Mouse (Mus musculus) myocyte (in vitro differentiated cells): Measurements from ENCODE around the gene Best1. TPM values are rescaled to one million over a fixed set of nuclear protein-coding genes. Genes with fewer than 3 reads are reported as not detected.

Source experiments
- H3K27me3 ChIP-seq: one replicate; pipeline ENCODE4 v1.6.1; 2011; ENCODE audit not compliant: control insufficient read depth, insufficient read depth, insufficient read length
- H3K36me3 ChIP-seq: one replicate; pipeline ENCODE4 v1.6.1; 2011; ENCODE audit not compliant: control insufficient read depth, insufficient read depth
- H3K4me2 ChIP-seq: one replicate; pipeline ENCODE4 v1.6.1; 2011; ENCODE audit warnings: low read depth, control low read depth
- H3K4me3 ChIP-seq: one replicate; pipeline ENCODE4 v1.5.1; 2011; ENCODE audit warnings: mild to moderate bottlenecking, control low read depth, moderate library complexity
- H3K79me2 ChIP-seq: one replicate; pipeline ENCODE4 v1.6.1; 2011; ENCODE audit not compliant: control insufficient read depth, insufficient read depth
- H3ac ChIP-seq: one replicate; pipeline ENCODE4 v1.6.1; 2011; ENCODE audit not compliant: control insufficient read depth, insufficient read length
- CEBPB ChIP-seq: IDR thresholded peaks from 2 replicates; pipeline ENCODE4 v1.6.1; 2011; ENCODE audit warnings: mild to moderate bottlenecking, moderate library complexity; ENCODE audit not compliant: poor library complexity, insufficient read depth, severe bottlenecking
- E2F4 ChIP-seq: IDR thresholded peaks from one replicate; pipeline ENCODE4 v1.6.1; 2011; ENCODE audit warnings: mild to moderate bottlenecking, control low read depth, moderate library complexity; ENCODE audit not compliant: insufficient read depth
- MAX ChIP-seq: IDR thresholded peaks from one replicate; pipeline ENCODE4 v1.6.1; 2011; ENCODE audit warnings: low read depth, mild to moderate bottlenecking, control low read depth
- MYOD1 ChIP-seq, 3 experiments: IDR thresholded peaks; one replicate each; pipeline ENCODE4 v1.6.1; 2011; ENCODE audit warnings: control low read depth in 2 of 3, low read depth in 2 of 3, mild to moderate bottlenecking in 2 of 3, moderate library complexity in 1 of 3; ENCODE audit not compliant: insufficient read length in 2 of 3, control insufficient read depth in 1 of 3
- MYOG ChIP-seq, 3 experiments: IDR thresholded peaks; one replicate each; pipeline ENCODE4 v1.6.1; 2011; ENCODE audit warnings: control low read depth in 2 of 3, low read depth in 2 of 3, mild to moderate bottlenecking in 2 of 3; ENCODE audit not compliant: insufficient read length in 2 of 3, control insufficient read depth in 1 of 3, insufficient read depth in 1 of 3
- POLR2A ChIP-seq: IDR thresholded peaks from one replicate; pipeline ENCODE4 v1.6.1; 2011; ENCODE audit warnings: low read depth, mild to moderate bottlenecking, control low read depth, moderate library complexity; ENCODE audit not compliant: insufficient read length
- POLR2AphosphoS2 ChIP-seq: IDR thresholded peaks from one replicate; pipeline ENCODE4 v1.6.1; 2011; ENCODE audit warnings: low read depth, control low read depth; ENCODE audit not compliant: insufficient read length
- REST ChIP-seq: IDR thresholded peaks from one replicate; pipeline ENCODE4 v1.6.1; 2011; ENCODE audit warnings: mild to moderate bottlenecking, control low read depth, moderate library complexity; ENCODE audit not compliant: insufficient read depth, insufficient read length
- SRF ChIP-seq: IDR thresholded peaks from one replicate; pipeline ENCODE4 v1.6.1; 2011; ENCODE audit warnings: low read depth; ENCODE audit not compliant: control insufficient read depth, insufficient read length
- TCF12 ChIP-seq: IDR thresholded peaks from one replicate; pipeline ENCODE4 v1.6.1; 2011; ENCODE audit warnings: mild to moderate bottlenecking, control low read depth; ENCODE audit not compliant: poor library complexity, insufficient read depth, severe bottlenecking
- TCF3 ChIP-seq: IDR thresholded peaks from one replicate; pipeline ENCODE4 v1.6.1; 2011; ENCODE audit warnings: low read depth, control low read depth; ENCODE audit not compliant: insufficient read length
- USF1 ChIP-seq: IDR thresholded peaks from one replicate; pipeline ENCODE4 v1.6.1; 2011; ENCODE audit warnings: low read depth, mild to moderate bottlenecking, control low read depth, moderate library complexity
- polyA plus RNA-seq: library from polyadenylated mRNA; unstranded; fragments of >200 nt; fragmentation: generic; extraction: Trizol; gene quantifications from one replicate; pipeline ENCODE4 v1.2.1, GENCODE M21; 2012; ENCODE audit warnings: missing spikeins

The Best1 gene
- polyA plus RNA-seq, 1 experiment: 6.6 TPM

GRCm38 (mm10) chr19:10013348-10013747 is 11.9 kb upstream of the Best1 start:
- TF ChIP-seq MAX: no peak
- TF ChIP-seq MYOG (IDR thresholded peaks at IDR 0.05; ENCODE audit: control insufficient read depth in 1 of 3, insufficient read depth in 1 of 3, insufficient read length in 2 of 3, low read depth in 2 of 3): peak in 1 of 3 experiments; percentile 39
- TF ChIP-seq E2F4: no peak
- TF ChIP-seq TCF3: no peak
- no peak for TF ChIP-seq POLR2AphosphoS2
- TF ChIP-seq CEBPB: no peak
- peak in 1 of 3 experiments; percentile 44 for TF ChIP-seq MYOD1 (IDR thresholded peaks at IDR 0.05; ENCODE audit: control insufficient read depth in 1 of 3, insufficient read length in 2 of 3, low read depth in 2 of 3)
- TF ChIP-seq POLR2A: no peak
- TF ChIP-seq TCF12: no peak
- TF ChIP-seq REST: no peak
- TF ChIP-seq USF1: no peak
- no peak for TF ChIP-seq SRF
- Histone ChIP-seq H3K4me2 (peak overlapping the region; percentile 72), H3K79me2 (no peaks in the 10 kb centered on the region), H3ac (no peak overlapping the region), H3K36me3 (no peaks in the 10 kb centered on the region), H3K4me3 (no peak overlapping the region), H3K27me3 (no peaks in the 10 kb centered on the region)

GRCm38 (mm10) chr19:10012827-10013278 is 11.4 kb upstream of the Best1 start:
- Histone ChIP-seq H3K36me3 (no peaks in the 10 kb centered on the region), H3K27me3 (no peaks in the 10 kb centered on the region), H3ac (no peak overlapping the region), H3K4me3 (no peak overlapping the region), H3K79me2 (no peaks in the 10 kb centered on the region), H3K4me2 (peak overlapping the region; percentile 72)
- peak in 2 of 3 experiments; percentile 37 to 57 for TF ChIP-seq MYOD1 (IDR thresholded peaks at IDR 0.05; ENCODE audit: control insufficient read depth in 1 of 3, insufficient read length in 2 of 3, low read depth in 2 of 3)
- TF ChIP-seq E2F4: no peak
- no peak for TF ChIP-seq CEBPB
- no peak for TF ChIP-seq TCF12

- H3ac ChIP-seq: no peak overlapping the region
- H3K4me2 ChIP-seq: no peak overlapping the region
- no peak overlapping the region for H3K4me3 ChIP-seq
- H3K27me3 ChIP-seq: no peaks in the 10 kb centered on the region
- TF ChIP-seq CEBPB (no peak), POLR2A (no peak), TCF12 (no peak)
- no peaks in the 10 kb centered on the region for H3K79me2 ChIP-seq
- H3K36me3 ChIP-seq: no peaks in the 10 kb centered on the region
Observed at GRCm38 (mm10) chr19:10011408-10011807, 10.0 kb upstream of the Best1 start.

GRCm38 (mm10) chr19:10003696-10004095 is 2.3 kb upstream of the Best1 start:
- Histone ChIP-seq H3K27me3 (no peaks in the 10 kb centered on the region), H3K36me3 (no peaks in the 10 kb centered on the region), H3K4me3 (no peak overlapping the region), H3ac (no peak overlapping the region), H3K79me2 (no peaks in the 10 kb centered on the region), H3K4me2 (no peak overlapping the region)
- no peak for TF ChIP-seq SRF
- no peak for TF ChIP-seq POLR2A
- no peak for TF ChIP-seq POLR2AphosphoS2

GRCm38 (mm10) chr19:10000330-10000729 is 1.1 kb downstream of the Best1 start:
- Histone ChIP-seq H3K27me3 (no peaks in the 10 kb centered on the region), H3ac (no peak overlapping the region), H3K79me2 (no peaks in the 10 kb centered on the region), H3K36me3 (no peaks in the 10 kb centered on the region), H3K4me3 (no peak overlapping the region), H3K4me2 (no peak overlapping the region)
- TF ChIP-seq MYOD1 (IDR thresholded peaks at IDR 0.05; ENCODE audit: control insufficient read depth in 1 of 3, insufficient read length in 2 of 3, low read depth in 2 of 3) (peak in 1 of 3 experiments; percentile 28), POLR2AphosphoS2 (no peak), USF1 (no peak), SRF (no peak), TCF3 (no peak), POLR2A (no peak), REST (no peak)
